Mouse (Mus musculus): ENCODE data around the gene Gm3952. TPM values are rescaled to one million over a fixed set of nuclear protein-coding genes. Genes with fewer than 3 reads are reported as not detected.

Gene Gm3952
- polyA plus RNA-seq (2011; ENCODE audit: insufficient read depth, insufficient read length, low replicate concordance, missing spikeins) = not detected in 2 replicates

- Histone ChIP-seq H3K4me3 (replicated peaks; ENCODE audit: control insufficient read depth, low read depth, low read length) (no peak within 1 kb of the TSS), H3K27ac (ENCODE audit: control insufficient read depth, insufficient read depth, low read depth, low read length, poor library complexity) (no peak within 1 kb of the TSS), H3K4me1 (ENCODE audit: control insufficient read depth, insufficient read depth, low read length) (no peaks in the 10 kb centered on the region)
- WGBS = 69% methylated on average over 1 of the region's 1 CpGs
- TF ChIP-seq CTCF (IDR thresholded peaks at IDR 0.05; ENCODE audit: control insufficient read depth, insufficient read depth, low read length) (no peak), POLR2A (IDR thresholded peaks at IDR 0.05; ENCODE audit: borderline replicate concordance, control insufficient read depth, low read depth, low read length) (no peak)
Measured at GRCm38 (mm10) chr8:128798594-128798993, at the start of gene Gm3952. Gm3952 (minus strand) TSS chr8:128798694.

GRCm38 (mm10) chr8:128843749-128844148, 45.3 kb upstream of the Gm3952 start:
- H3K4me1 ChIP-seq (ENCODE audit: control insufficient read depth, insufficient read depth, low read length) = no peaks in the 10 kb centered on the region
- WGBS = 42% methylated on average over 5 of the region's 5 CpGs
- TF ChIP-seq POLR2A (IDR thresholded peaks at IDR 0.05; ENCODE audit: borderline replicate concordance, control insufficient read depth, low read depth, low read length) (no peak), CTCF (IDR thresholded peaks at IDR 0.05; ENCODE audit: control insufficient read depth, insufficient read depth, low read length) (no peak)
- no peak overlapping the region for H3K27ac ChIP-seq (ENCODE audit: control insufficient read depth, insufficient read depth, low read depth, low read length, poor library complexity)
- no peak overlapping the region for H3K4me3 ChIP-seq (replicated peaks; ENCODE audit: control insufficient read depth, low read depth, low read length)

- Histone ChIP-seq H3K4me3 (replicated peaks; ENCODE audit: control insufficient read depth, low read depth, low read length) (no peak overlapping the region), H3K27ac (ENCODE audit: control insufficient read depth, insufficient read depth, low read depth, low read length, poor library complexity) (no peak overlapping the region), H3K4me1 (ENCODE audit: control insufficient read depth, insufficient read depth, low read length) (no peaks in the 10 kb centered on the region)
- WGBS = 58% methylated on average over 4 of the region's 4 CpGs
- TF ChIP-seq CTCF (IDR thresholded peaks at IDR 0.05; ENCODE audit: control insufficient read depth, insufficient read depth, low read length) (no peak), POLR2A (IDR thresholded peaks at IDR 0.05; ENCODE audit: borderline replicate concordance, control insufficient read depth, low read depth, low read length) (no peak)
Measured at GRCm38 (mm10) chr8:128812521-128812920, 14.0 kb upstream of the Gm3952 start.

- WGBS = 94% methylated on average over 3 of the region's 3 CpGs
- Histone ChIP-seq H3K4me3 (replicated peaks; ENCODE audit: control insufficient read depth, low read depth, low read length) (no peak overlapping the region), H3K4me1 (ENCODE audit: control insufficient read depth, insufficient read depth, low read length) (no peaks in the 10 kb centered on the region), H3K27ac (ENCODE audit: control insufficient read depth, insufficient read depth, low read depth, low read length, poor library complexity) (no peak overlapping the region)
- TF ChIP-seq POLR2A (IDR thresholded peaks at IDR 0.05; ENCODE audit: borderline replicate concordance, control insufficient read depth, low read depth, low read length) (no peak), CTCF (IDR thresholded peaks at IDR 0.05; ENCODE audit: control insufficient read depth, insufficient read depth, low read length) (no peak)
Measured at GRCm38 (mm10) chr8:128735692-128736091, 62.8 kb downstream of the Gm3952 start.

- no peaks in the 10 kb centered on the region for H3K4me1 ChIP-seq (ENCODE audit: control insufficient read depth, insufficient read depth, low read length)
- H3K27ac ChIP-seq (ENCODE audit: control insufficient read depth, insufficient read depth, low read depth, low read length, poor library complexity) = no peak overlapping the region
- TF ChIP-seq POLR2A (IDR thresholded peaks at IDR 0.05; ENCODE audit: borderline replicate concordance, control insufficient read depth, low read depth, low read length) = no peak
- no peak for TF ChIP-seq CTCF (IDR thresholded peaks at IDR 0.05; ENCODE audit: control insufficient read depth, insufficient read depth, low read length)
- 63% methylated on average over 3 of the region's 3 CpGs for WGBS
- H3K4me3 ChIP-seq (replicated peaks; ENCODE audit: control insufficient read depth, low read depth, low read length) = no peak overlapping the region
Measured at GRCm38 (mm10) chr8:128734118-128734517, 64.4 kb downstream of the Gm3952 start.

GRCm38 (mm10) chr8:128732254-128732653, 66.2 kb downstream of the Gm3952 start:
- WGBS = 92% methylated on average over 2 of the region's 2 CpGs
- H3K4me3 ChIP-seq (replicated peaks; ENCODE audit: control insufficient read depth, low read depth, low read length) = no peak overlapping the region
- H3K27ac ChIP-seq (ENCODE audit: control insufficient read depth, insufficient read depth, low read depth, low read length, poor library complexity) = no peak overlapping the region
- TF ChIP-seq CTCF (IDR thresholded peaks at IDR 0.05; ENCODE audit: control insufficient read depth, insufficient read depth, low read length) = no peak
- no peak for TF ChIP-seq POLR2A (IDR thresholded peaks at IDR 0.05; ENCODE audit: borderline replicate concordance, control insufficient read depth, low read depth, low read length)
- no peaks in the 10 kb centered on the region for H3K4me1 ChIP-seq (ENCODE audit: control insufficient read depth, insufficient read depth, low read length)

- WGBS = 87% methylated on average over 1 of the region's 1 CpGs
- no peak for TF ChIP-seq CTCF (IDR thresholded peaks at IDR 0.05; ENCODE audit: control insufficient read depth, insufficient read depth, low read length)
- TF ChIP-seq POLR2A (IDR thresholded peaks at IDR 0.05; ENCODE audit: borderline replicate concordance, control insufficient read depth, low read depth, low read length) = no peak
Measured at GRCm38 (mm10) chr8:128727213-128727612, 71.3 kb downstream of the Gm3952 start.

GRCm38 (mm10) chr8:128724819-128725218, 73.7 kb downstream of the Gm3952 start:
- Histone ChIP-seq H3K4me3 (replicated peaks; ENCODE audit: control insufficient read depth, low read depth, low read length) (no peak overlapping the region), H3K4me1 (ENCODE audit: control insufficient read depth, insufficient read depth, low read length) (no peaks in the 10 kb centered on the region), H3K27ac (ENCODE audit: control insufficient read depth, insufficient read depth, low read depth, low read length, poor library complexity) (no peak overlapping the region)
- no peak for TF ChIP-seq POLR2A (IDR thresholded peaks at IDR 0.05; ENCODE audit: borderline replicate concordance, control insufficient read depth, low read depth, low read length)
- TF ChIP-seq CTCF (IDR thresholded peaks at IDR 0.05; ENCODE audit: control insufficient read depth, insufficient read depth, low read length) = no peak
- 19% methylated on average over 1 of the region's 1 CpGs for WGBS

More at GRCm38 (mm10) chr8:128727213-128727612, 71.3 kb downstream of the Gm3952 start:
- Histone ChIP-seq H3K4me3 (replicated peaks; ENCODE audit: control insufficient read depth, low read depth, low read length) (no peak overlapping the region), H3K4me1 (ENCODE audit: control insufficient read depth, insufficient read depth, low read length) (no peaks in the 10 kb centered on the region), H3K27ac (ENCODE audit: control insufficient read depth, insufficient read depth, low read depth, low read length, poor library complexity) (no peak overlapping the region)

GRCm38 (mm10) chr8:128716184-128716583, 82.3 kb downstream of the Gm3952 start:
- TF ChIP-seq POLR2A (IDR thresholded peaks at IDR 0.05; ENCODE audit: borderline replicate concordance, control insufficient read depth, low read depth, low read length) (no peak), CTCF (IDR thresholded peaks at IDR 0.05; ENCODE audit: control insufficient read depth, insufficient read depth, low read length) (no peak)
- Histone ChIP-seq H3K4me1 (ENCODE audit: control insufficient read depth, insufficient read depth, low read length) (no peaks in the 10 kb centered on the region), H3K27ac (ENCODE audit: control insufficient read depth, insufficient read depth, low read depth, low read length, poor library complexity) (no peak overlapping the region), H3K4me3 (replicated peaks; ENCODE audit: control insufficient read depth, low read depth, low read length) (no peak overlapping the region)

All from bone marrow, adult 2 months (tissue).